Mouse (Mus musculus) adrenal gland, adult 8-10 months (tissue): ENCODE data around the gene Cux2. TPM values are rescaled to one million over a fixed set of nuclear protein-coding genes. Genes with fewer than 3 reads are reported as not detected.
"Not testable (repeated sequence)": the region's sequence is repeated elsewhere in the genome, so short reads cannot be mapped to it uniquely, and the experiment has no call there.

Experiments used
- DNase-seq: peaks from one replicate; pipeline ENCODE4 v3.0.0; 2022
- total RNA-seq, 4 experiments: library from RNA; stranded (reverse); gene quantifications; 2 replicates each; pipeline ENCODE4 v1.2.4; 2022

Gene Cux2
- total RNA-seq, 4 experiments from 2014 or later = 25.7 to 41.7 (median 33.2) TPM

DNA sequence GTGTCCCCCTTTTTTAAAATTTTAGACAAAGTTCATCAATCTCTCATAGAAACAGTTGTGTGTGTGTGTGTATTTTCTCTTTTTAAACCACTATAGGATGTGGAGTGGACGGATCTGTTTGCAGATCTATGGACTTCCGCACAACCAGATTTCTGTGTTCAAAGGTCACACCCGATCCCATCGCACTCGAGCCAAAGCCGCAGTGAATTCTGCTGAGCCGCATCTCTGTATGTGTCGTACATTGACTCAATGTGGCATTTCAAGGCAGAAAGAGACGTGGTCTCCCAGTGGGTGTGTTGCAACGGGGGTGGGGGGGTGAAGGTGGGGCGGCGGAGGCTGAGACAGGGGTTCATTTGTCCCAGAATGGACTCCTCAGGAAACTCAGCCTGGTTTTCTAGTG, 191.5 kb downstream of the Cux2 start:
- DNase-seq = no peak

DNA sequence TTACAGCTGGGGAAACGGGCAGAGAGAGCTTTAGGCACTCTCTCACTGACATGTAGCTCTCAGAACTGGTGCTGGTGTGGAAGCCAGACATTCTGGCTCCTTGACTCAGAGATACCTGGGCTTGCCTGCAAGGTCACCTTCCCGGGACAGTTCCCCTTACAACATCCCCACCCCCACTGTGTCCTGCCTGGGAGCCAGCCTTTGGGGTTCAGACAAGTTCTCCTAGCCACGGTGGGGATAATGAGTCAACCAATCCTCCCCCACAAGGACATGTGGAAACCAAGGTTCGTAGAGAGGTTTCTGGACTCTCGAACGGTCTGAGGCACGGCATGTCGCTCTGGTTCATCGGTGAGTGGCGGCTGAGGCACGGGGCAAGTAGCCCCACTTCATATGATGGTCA, 193.2 kb downstream of the Cux2 start:
- no peak for DNase-seq

DNA sequence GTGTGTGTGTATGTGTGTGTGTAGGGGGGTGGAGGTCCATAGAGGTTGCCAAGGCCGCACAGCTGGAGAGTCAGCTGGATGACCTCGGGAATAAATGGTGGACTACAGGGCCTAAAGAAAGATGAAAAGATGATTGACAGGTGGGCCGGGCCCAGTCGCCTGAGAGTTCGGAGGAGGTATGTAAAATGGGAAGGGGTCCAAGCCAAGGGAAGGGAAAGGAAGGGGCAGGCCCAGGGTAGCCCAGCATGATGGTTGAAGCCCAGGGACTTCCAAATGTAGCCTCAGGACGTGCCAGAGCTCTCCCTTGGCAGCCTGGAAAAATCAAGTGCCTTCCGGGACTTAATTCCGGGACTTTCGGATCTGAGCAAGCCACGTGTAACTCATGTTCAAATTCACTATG, 195.1 kb downstream of the Cux2 start:
- no peak for DNase-seq

DNA sequence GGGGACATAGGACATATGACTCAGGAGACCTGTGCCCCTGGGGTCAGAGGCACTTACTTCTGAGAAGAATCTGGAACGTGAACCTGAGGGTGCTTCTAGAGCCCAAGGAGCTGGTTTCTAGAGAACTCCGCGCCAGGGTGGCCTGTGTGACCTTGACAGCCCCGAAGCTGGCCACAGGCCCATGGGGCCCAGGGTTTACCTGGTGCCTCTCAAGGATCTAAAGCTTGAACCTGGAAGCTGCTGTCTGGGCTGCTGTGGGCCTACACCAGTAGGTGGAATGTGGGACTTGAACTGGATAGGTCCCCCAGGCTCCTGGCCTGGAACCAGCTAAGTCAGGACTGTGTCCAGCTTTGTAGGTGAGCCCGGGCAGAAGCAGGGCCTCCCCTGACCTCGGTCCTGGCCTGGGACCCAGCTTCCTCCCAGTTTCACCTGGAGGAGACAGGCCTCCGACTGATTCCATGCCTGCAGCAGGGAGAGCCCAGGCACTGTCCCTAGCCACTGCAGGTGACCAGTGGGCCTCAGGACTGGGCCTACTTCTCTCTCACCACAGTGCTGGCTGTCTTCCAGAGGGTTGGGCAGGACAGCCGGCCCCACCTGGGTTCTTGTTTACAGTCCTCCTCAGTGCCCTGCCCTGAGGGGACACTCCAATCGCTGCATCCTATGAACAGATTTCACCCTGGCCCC, 196.4 kb downstream of the Cux2 start:
- DNase-seq = no peak

DNA sequence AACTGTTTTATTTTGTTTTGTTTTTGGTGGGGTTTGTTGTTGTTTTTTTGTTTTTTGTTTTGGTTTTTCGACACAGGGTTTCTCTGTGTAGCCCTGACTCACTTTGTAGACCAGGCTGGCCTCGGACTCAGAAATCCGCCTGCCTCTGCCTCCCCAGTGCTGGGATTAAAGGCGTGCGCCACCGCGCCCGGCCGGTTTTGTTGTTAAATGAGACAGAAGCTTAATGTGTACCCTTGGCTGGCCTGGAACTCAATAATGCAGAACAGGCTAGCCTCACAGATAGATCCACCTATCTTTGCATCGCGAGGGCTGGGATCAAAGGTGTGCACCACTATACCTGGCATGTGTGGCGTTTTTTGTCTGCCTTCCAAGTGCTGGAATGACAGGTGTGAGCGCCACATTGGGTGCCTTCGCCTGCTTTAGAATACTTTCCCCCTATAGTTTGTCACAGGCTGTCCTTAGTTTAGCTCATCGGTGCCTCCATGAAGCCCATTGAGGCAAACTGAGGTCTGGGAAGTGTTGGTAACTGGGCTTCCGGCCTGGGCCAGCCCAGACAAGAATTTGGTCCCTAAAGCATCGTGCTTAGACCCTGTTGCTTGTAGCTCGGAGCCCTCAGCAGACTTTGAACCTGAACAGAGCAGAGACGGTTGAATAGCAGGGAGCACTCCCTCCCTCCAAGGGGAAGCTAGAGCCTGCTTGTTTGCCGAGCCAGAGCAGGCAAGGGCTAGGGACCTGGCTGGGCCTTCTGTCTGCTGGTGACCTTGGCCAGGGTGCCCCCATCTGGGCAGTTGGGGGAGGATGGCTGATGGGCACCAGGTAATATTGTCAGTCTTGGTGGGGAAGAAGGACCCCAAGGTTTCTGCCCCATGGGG, 200.2 kb downstream of the Cux2 start:
- no peak for DNase-seq

DNA sequence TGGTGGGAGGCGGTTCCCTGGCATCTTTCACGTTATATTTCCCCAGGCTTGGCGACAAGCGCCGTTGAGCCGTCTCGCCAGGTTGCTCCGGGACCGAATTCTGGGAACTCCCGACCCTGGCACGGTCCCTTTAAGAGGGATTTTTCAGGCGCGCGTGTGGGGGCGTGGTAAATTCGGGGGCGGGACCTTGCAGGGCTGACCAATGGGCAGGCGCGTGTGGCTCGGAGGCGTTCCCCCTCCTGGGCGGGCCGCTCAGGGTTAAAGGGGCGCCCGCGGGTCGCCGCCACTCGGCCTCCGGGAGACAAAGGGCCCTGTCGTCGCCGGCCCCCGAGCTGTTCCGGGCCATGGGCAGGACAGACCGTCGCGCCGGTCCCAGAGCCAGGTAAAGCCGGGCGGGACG, 201.2 kb downstream of the Cux2 start, which contains the start of gene Pheta1:
Pheta1 (plus strand) TSS at position 242 of the 400 bp plus-strand sequence.
- peak; percentile 89 for DNase-seq

DNA sequence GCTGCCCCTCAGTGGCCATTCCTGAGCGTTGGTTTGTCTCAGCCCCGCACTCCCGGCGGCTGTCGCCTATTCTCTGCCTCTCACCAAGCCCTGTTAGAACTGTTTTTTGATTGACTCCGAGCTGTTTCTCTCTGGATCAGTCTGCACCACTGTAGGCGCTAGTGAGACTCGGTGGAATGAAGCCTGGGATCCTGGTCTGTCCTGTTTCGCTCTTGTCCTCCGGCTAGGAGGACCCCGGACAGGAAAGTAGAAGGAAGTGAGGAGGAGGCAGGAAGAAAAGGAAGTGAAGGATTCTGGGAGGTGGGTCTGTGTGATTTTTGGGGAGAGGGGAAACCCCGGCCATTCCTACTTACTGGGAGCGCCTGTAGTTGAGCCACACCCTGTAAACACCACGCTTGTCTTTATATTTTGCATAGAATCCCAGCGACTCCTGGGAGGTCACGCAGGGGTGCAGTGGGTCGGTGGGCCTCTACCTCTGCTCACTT, 201.8 kb downstream of the Cux2 start:
- no peak for DNase-seq

DNA sequence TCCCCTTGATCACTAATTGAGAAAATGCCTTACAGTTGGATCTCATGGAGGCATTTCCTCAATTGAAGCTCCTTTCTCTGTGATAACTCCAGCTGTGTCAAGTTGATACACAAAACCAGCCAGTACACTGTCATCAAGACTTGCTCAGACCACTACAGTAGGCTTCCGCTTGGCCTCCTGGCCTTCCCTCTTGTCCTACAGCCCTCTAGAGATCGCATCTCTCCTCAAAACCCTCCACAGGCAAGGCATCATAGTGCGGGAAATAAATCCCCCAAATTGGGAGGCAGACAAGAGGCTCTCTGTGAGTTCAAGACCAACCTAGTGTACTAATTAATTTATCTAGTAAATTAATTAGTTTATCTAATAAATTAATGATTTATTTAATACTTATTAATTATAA, 202.6 kb downstream of the Cux2 start:
- DNase-seq = not testable (repeated sequence)

DNA sequence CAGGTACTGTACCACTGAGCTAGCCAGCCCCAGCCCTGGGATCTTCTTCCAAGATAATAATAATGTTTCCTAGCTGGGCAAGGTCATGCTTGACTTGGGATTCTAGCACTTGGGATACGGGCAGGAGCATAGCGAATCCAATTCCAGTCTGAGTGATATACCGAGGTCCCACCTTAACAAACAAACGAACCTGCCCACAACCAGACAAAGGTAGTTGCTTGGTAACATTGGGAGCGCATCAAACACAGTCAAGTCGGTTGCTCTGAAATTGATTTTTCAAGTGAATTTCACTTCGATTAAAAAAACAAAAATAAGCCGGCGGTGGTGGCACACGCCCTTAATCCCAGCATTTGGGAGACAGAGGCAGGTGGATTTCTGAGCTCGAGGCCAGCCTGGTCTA, 203.6 kb downstream of the Cux2 start:
- DNase-seq = no peak

DNA sequence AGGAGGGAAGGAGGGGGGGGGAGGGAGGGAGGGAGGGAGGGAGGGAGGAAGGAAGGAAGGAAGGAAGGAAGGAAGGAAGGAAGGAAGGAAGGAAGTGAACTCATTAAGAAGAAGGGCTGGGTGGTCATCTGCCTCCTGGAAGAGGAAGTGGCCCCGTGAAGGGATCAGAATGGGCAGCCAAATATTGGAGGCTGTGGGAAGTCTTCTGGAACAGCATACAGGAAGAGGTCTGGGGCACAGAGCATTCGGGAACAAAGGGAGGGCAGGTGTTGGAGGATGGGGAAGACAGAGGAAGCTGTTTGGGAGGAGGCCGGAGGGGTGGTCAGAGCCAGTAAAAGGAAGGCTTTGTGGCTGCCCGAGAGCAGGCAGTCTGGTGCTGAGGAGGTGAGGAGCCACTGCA, 204.5 kb downstream of the Cux2 start:
- no peak for DNase-seq

DNA sequence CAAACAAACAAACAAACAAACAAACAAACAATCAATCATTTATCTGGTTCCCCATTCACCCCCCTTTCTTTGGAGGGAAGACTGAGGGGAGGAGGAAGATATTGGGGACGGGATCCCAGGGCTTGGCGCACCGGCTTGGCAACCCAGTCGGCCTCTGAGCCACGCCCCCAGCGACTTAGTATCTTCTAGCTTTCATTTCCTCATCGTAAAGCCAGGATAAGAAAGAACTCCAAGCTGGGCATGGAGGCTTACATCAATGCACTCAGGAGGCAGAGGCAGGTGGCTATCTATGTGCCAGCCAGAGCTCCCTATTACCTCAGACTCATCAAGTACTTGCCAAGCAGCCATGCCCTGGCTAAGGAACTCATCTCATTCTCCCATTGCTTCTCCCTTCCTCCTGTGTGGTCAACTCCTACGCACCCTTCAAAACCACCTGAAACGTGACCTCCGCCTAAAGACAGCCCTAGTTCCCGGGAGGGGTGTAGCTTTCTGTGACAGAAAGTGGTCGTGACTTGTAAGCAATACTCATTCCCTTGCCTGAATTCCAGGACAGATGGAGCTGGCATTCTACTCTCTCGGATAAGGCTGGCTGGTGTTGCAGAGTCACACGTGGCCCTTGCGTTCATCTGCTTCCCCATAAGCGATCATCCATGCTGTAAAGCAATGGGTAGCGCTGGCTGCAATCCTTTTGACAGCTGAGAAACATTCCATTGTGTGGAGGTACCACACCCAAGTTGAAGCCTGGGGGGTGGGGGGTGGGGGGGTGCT, 206.6 kb downstream of the Cux2 start:
- no peak for DNase-seq

DNA sequence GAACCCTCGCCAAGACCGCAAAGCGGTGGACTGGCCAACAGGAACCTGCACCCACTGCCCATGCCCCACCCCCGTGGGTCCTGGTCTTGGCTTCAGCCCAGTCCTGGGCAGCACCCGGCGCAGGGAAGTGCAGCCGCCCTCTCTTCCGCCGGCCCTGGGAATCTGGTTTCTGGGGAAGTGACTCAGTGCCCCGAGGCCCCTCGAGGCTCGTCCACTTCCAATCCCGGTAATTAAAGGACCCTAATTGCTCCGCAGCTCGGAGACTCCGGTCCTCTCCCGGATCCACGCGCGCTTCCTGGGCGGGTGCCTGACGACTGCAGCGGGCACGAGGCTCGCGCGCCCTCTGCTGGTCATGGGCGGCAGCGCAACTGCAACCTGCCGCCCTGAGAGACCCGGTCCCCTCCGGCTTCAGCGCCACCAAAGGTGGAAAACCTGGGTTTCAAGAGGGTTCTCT, 207.2 kb downstream of the Cux2 start:
- peak; percentile 72 for DNase-seq

DNA sequence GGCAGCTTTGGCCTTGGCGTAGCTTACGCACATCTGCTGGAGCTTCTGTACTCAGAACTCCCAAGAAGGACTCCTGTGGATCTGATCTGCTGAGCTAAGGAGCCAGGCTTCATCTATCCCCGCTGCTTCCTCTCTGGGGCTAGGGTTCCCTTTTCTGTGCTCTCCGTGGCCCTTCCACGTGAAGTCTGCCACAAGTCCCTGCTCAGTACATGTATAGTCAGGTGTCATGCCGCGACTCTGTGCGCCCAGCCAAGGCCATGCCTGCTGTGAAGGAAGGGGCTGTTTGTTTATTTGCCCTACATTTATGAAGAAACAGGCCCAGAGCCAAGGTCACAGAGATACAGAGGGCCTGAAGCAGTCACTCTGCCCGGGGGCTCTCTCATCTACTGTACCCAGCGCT, 207.9 kb downstream of the Cux2 start:
- no peak for DNase-seq

DNA sequence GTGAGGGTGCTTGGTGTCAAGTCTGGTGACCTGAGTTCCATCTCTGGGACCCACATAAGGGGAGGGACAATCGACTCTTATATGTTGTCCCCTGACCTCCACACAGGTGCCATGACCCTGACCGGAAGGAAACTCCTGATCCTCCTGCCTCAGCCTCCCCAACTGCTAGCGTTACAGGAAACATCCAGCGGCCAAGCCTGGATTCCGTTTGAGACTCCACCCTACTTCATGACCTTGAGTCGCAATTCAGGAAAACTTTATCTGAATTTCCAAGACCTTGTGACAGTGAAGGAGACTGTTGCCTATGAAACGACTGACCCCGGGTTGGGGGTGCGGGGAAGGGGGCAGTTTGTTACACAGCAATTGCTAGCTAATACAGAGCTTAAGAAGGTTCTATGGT, 208.4 kb downstream of the Cux2 start:
- DNase-seq = no peak

DNA sequence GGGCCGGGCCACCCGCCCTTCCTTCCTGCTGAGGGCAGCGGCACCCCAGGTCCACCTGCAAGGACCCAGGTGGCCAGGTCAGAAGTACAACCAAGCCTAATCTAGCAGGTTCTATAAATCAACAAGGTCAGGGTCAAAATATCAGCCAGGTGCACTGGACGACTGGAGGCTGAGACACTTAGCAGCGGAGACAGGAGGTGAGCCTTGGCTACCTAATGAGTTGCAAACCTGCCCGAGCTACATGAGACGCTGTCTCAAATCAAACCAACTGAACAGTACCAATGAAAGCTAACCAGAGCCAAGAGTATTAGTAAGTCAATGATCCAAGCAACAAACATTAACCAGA, 210.8 kb downstream of the Cux2 start:
- DNase-seq = no peak

DNA sequence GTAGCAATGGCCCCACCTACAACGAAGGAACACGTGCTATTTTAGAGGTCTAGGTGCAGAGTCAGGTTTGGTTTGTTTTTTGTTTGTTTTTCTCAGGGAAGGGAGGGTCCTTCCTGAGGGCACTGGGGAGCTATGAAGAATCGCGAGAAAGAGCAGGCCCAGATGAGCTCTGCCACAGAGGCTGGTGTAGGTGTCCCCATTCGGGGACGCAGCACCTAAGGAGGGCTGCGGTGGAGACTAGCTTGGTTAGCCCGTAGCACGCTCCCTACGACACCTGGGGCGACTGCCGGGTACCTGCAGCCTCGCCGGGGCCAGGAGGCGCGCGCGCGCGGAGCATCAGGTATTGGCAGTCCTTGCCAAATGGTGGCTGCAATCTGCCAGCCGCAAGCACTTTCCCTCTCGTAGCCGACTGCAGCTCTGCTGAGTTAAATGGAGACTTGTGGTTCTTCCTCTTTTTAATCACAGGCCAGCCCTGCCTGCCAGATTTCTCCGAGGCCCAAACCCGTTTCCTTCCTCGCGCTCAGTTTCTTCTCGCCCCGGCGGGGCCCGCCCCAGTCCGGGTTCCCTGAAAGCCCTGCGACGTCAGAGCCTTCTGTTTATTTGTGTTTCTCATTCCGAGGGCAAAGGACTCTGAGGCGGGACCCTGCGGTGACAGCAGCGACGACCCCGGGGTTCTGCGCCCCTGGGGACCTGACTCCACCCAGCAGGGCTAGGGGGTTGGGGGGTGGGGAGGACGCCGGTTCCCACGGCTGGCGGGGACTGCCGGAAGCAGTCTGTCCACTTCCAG, 211.4 kb downstream of the Cux2 start:
- no peak for DNase-seq

DNA sequence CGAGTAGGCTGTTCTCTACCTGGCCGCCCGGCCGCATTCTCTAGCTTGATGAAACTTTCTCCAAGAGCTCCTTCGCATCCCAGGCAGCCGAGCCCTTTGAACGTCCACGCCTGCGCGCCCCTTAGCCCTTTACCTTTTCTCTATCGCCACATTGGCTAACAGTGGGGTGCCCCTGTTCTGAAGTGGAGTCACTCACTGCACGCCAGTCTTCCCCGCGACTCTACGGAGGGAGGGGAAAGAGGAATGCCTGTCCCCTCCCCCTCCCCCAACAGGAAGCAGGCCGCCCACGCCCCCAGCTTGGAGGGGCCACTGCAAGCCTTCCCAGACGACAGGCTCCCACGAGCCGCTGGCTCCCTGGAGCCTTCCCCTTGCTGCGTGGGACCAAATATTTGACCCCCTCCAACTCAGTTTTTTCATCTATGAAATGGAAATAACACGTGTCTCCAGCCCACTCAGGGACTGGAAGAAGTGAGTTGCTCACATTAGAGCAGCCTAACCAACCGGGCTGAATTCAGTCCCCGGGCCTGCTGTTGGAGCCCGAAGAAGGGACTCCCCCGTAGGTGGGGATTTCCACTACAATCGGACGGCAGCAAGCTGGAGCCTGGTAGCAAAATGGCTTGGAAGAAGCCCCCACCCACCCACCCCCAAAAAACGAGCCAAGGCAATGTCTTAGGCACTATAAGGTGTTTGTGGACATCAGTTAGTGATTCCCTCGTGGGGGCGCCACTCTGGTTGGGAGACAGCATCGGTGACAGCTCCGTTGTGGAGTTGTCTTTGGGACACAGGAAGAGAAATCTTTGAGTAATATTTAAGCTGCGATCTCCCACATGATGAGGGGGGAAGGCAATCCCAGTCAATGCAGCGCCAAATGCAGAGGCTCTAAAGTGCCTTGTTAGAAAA, 212.2 kb downstream of the Cux2 start, which contains the start of gene Sh2b3:
Sh2b3 (minus strand) TSS at position 206 of the 900 bp plus-strand sequence.
- DNase-seq = no peak

DNA sequence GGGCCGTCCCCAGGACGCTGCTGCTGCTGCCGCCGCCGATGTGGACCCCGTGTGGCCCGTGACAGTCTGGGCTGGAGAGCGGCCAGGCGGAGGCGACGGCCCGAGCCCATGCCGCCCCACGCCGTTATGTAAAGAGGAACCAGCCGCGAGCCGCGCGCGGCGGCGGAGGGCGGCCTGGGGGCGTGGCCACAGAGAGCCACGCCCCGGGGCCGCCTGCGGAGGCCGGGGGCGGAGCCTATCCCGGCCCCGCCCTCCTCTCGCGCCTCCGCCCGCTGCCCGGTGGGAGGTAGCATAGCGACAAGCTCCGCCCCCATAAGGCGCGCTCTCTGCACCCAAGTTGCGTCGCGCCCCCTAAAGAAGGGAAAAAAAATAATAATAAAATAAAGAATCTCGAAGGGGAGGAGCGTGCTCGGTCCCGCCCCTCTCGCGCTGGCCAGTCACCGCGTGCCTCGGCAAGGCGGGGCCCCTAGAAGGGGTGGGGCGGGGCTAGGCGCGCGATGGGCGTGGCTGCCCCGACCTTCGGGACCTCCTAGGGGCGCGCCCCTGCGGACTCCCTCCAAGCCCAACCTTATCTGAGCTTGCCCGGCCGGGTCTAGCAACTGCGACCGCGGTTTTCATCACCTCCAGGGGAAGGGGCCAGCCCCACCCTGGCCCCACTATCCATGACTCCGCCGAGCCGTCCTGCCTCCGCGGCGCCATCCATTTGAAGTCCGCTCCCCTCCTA, 213.0 kb downstream of the Cux2 start:
- DNase-seq = peak; percentile 91

DNA sequence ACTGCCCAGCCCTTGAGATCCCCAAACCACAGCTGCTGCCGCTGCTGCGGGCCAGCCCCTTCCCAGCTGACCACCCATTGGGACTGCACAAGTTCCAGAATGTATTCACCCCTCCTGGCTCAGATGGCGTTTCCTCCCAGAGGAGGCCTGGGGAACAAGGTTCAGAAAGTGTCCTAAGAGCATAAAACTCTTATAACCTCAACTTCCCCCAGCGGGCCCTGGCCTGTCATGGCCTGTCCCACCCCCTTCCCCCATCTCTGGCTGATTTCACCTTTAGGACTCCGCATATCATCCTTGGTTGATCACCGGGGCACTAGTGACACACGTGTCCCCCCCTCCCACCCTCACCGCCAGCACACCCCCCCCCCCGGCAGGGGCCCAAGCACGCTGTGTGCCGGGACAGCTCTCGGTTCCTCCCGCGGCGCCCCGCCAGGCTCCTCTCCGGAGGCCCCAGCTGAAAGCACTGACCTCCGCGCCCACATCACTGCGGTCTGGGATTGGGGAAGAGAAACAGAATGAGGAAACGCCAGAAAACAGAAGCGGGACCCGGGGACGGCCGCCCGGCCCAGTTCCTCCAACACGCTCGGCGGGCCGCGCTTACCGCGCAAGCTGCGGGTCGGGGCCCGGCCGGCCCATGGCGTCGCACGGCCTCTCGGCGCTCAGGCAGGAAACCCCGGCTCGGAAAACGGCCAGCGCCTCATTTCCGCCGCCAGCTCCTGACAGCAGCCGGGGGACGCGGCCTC, 213.8 kb downstream of the Cux2 start:
- DNase-seq = peak; percentile 59
